Mouse (Mus musculus): Measurements from ENCODE around the gene Fbxl15. TPM values are rescaled to one million over a fixed set of nuclear protein-coding genes. Genes with fewer than 3 reads are reported as not detected.
A peak's percentile ranks its signal among the peaks of the same experiment; 100 is the strongest.

Gene Fbxl15
- polyA plus RNA-seq, 1 experiment from 2014 or later, result 55.6 TPM

- 20% methylated on average over 18 of the region's 18 CpGs for WGBS
- Histone ChIP-seq H3K27me3 (replicated peaks; ENCODE audit: control insufficient read depth, insufficient read depth, low read length) (peaks cover 27% of the 10 kb centered on the region), H3K4me2 (ENCODE audit: low read length) (no peak overlapping the region), H3K4me3 (ENCODE audit: low read length) (no peak overlapping the region), H3K9ac (ENCODE audit: low read depth, low read length) (no peak overlapping the region), H3K27ac (ENCODE audit: low read depth, low read length) (no peak overlapping the region), H3K36me3 (ENCODE audit: control insufficient read depth, insufficient read depth, low read length) (peaks cover 22% of the 10 kb centered on the region), H3K4me1 (ENCODE audit: control insufficient read depth, insufficient read depth, low read depth, low read length) (peaks cover 30% of the 10 kb centered on the region), H3K9me3 (ENCODE audit: control insufficient read depth, low read length) (no peaks in the 10 kb centered on the region)
- ATAC-seq, result no peak
Measured at GRCm38 (mm10) chr19:46314151-46314601, 13.8 kb upstream of the Fbxl15 start.

GRCm38 (mm10) chr19:46314872-46315742 lies 12.9 kb upstream of the Fbxl15 start:
- Histone ChIP-seq H3K4me3 (ENCODE audit: low read length) (no peak overlapping the region), H3K9ac (ENCODE audit: low read depth, low read length) (no peak overlapping the region), H3K27me3 (replicated peaks; ENCODE audit: control insufficient read depth, insufficient read depth, low read length) (peaks cover 27% of the 10 kb centered on the region), H3K27ac (ENCODE audit: low read depth, low read length) (no peak overlapping the region), H3K4me2 (ENCODE audit: low read length) (no peak overlapping the region; the same call in 1 of the 2 replicates), H3K36me3 (ENCODE audit: control insufficient read depth, insufficient read depth, low read length) (peaks cover 22% of the 10 kb centered on the region), H3K4me1 (ENCODE audit: control insufficient read depth, insufficient read depth, low read depth, low read length) (peaks cover 35% of the 10 kb centered on the region), H3K9me3 (ENCODE audit: control insufficient read depth, low read length) (no peaks in the 10 kb centered on the region)
- ATAC-seq, result no peak
- 50% methylated on average over 14 of the region's 14 CpGs for WGBS

GRCm38 (mm10) chr19:46315752-46316610 lies 12.0 kb upstream of the Fbxl15 start:
- H3K36me3 ChIP-seq (ENCODE audit: control insufficient read depth, insufficient read depth, low read length), result peaks cover 22% of the 10 kb centered on the region
- ATAC-seq, result no peak
- peaks cover 35% of the 10 kb centered on the region for H3K4me1 ChIP-seq (ENCODE audit: control insufficient read depth, insufficient read depth, low read depth, low read length)
- peaks cover 27% of the 10 kb centered on the region for H3K27me3 ChIP-seq (replicated peaks; ENCODE audit: control insufficient read depth, insufficient read depth, low read length)
- H3K9ac ChIP-seq (ENCODE audit: low read depth, low read length), result peak overlapping the region; percentile 71
- H3K4me3 ChIP-seq (ENCODE audit: low read length), result peak overlapping the region; percentile 55
- peak overlapping the region; percentile 84 for H3K4me2 ChIP-seq (ENCODE audit: low read length)
- H3K27ac ChIP-seq (ENCODE audit: low read depth, low read length), result no peak overlapping the region
- no peaks in the 10 kb centered on the region for H3K9me3 ChIP-seq (ENCODE audit: control insufficient read depth, low read length)
- 47% methylated on average over 12 of the region's 12 CpGs for WGBS

DNA sequence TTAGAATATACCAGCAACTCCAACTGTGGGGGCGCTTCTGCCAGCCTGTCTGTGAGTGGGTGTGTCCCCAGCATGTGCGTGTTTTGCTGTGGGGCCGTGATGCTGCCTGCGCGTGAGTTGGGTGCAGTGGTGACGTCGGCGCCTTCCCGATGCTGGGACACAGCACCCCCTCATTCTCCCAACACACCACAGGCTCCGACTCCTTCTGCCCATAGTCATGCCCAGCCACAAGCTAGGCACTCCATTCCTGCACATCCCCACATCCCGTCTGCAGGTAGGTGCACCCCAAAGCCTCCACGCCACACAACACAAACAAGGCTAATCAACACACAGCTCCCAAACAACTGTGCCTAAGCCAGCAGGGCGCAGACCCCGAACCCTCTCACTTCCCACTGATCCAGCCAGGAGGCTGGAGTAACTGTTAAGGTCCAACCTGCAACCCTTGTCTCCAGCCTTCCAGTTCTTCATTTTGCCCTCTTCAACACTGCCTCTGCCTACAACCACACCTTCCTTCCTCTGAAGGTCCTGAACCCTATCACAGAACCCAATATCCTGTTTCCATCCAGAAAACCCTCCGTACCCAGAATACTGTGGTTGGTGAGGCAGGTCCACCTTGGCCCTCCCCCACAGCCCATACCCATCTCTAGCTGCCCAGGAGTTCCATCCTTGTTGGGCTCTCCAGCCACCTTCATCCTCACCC lies 11.0 kb upstream of the Fbxl15 start:
- H3K9me3 ChIP-seq (ENCODE audit: control insufficient read depth, low read length), result no peaks in the 10 kb centered on the region
- H3K9ac ChIP-seq (ENCODE audit: low read depth, low read length), result peak overlapping the region; percentile 71
- peak overlapping the region; percentile 55 for H3K4me3 ChIP-seq (ENCODE audit: low read length)
- ATAC-seq, result no peak
- H3K4me1 ChIP-seq (ENCODE audit: control insufficient read depth, insufficient read depth, low read depth, low read length), result peaks cover 46% of the 10 kb centered on the region
- peaks cover 15% of the 10 kb centered on the region for H3K36me3 ChIP-seq (ENCODE audit: control insufficient read depth, insufficient read depth, low read length)
- H3K27ac ChIP-seq (ENCODE audit: low read depth, low read length), result peak overlapping the region; percentile 77
- peaks cover 27% of the 10 kb centered on the region for H3K27me3 ChIP-seq (replicated peaks; ENCODE audit: control insufficient read depth, insufficient read depth, low read length)
- WGBS, result 28% methylated on average over 15 of the region's 15 CpGs
- peak overlapping the region; percentile 84 for H3K4me2 ChIP-seq (ENCODE audit: low read length)

DNA sequence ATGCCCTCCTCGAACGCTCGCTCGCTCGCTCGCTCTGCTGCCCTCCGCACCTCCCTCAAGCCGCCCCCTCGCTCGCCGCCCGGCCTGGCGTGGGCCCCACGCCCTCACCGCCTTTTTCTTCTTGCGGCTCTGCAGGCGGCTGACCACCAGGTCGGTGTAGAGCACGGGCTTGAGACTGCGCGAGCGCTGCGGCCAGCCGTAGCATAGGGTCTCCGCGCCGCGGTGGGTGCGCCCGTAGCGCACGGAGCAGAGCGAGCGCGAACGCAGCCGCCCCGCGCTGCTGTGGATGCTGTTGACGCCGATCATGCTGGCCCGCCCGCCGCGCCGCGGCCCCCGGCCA lies 10.5 kb upstream of the Fbxl15 start:
- Histone ChIP-seq H3K27me3 (replicated peaks; ENCODE audit: control insufficient read depth, insufficient read depth, low read length) (peaks cover 27% of the 10 kb centered on the region), H3K27ac (ENCODE audit: low read depth, low read length) (peak overlapping the region; percentile 77), H3K4me1 (ENCODE audit: control insufficient read depth, insufficient read depth, low read depth, low read length) (peaks cover 51% of the 10 kb centered on the region), H3K9me3 (ENCODE audit: control insufficient read depth, low read length) (no peaks in the 10 kb centered on the region), H3K4me2 (ENCODE audit: low read length) (peak overlapping the region; percentile 84), H3K36me3 (ENCODE audit: control insufficient read depth, insufficient read depth, low read length) (peaks cover 11% of the 10 kb centered on the region), H3K4me3 (ENCODE audit: low read length) (peak overlapping the region; percentile 55), H3K9ac (ENCODE audit: low read depth, low read length) (peak overlapping the region; percentile 71)
- WGBS, result 1% methylated on average over 39 of the region's 48 CpGs
- ATAC-seq, result peak; percentile 37

- Histone ChIP-seq H3K36me3 (ENCODE audit: control insufficient read depth, insufficient read depth, low read length) (peaks cover 7% of the 10 kb centered on the region), H3K27ac (ENCODE audit: low read depth, low read length) (peak overlapping the region; percentile 77), H3K9me3 (ENCODE audit: control insufficient read depth, low read length) (no peaks in the 10 kb centered on the region), H3K27me3 (replicated peaks; ENCODE audit: control insufficient read depth, insufficient read depth, low read length) (peaks cover 27% of the 10 kb centered on the region), H3K9ac (ENCODE audit: low read depth, low read length) (peak overlapping the region; percentile 71), H3K4me3 (ENCODE audit: low read length) (peak overlapping the region; percentile 55), H3K4me2 (ENCODE audit: low read length) (peak overlapping the region; percentile 84), H3K4me1 (ENCODE audit: control insufficient read depth, insufficient read depth, low read depth, low read length) (peaks cover 56% of the 10 kb centered on the region)
- peak; percentile 61 for ATAC-seq
- WGBS, result 1% methylated on average over 40 of the region's 42 CpGs
Measured at GRCm38 (mm10) chr19:46318031-46318471, 9.9 kb upstream of the Fbxl15 start.

- WGBS, result 11% methylated on average over 15 of the region's 16 CpGs
- Histone ChIP-seq H3K36me3 (ENCODE audit: control insufficient read depth, insufficient read depth, low read length) (peaks cover 5% of the 10 kb centered on the region; the same call in 1 of the 2 replicates), H3K9ac (ENCODE audit: low read depth, low read length) (peak overlapping the region; percentile 19; the same call in 1 of the 2 replicates), H3K4me2 (ENCODE audit: low read length) (peak overlapping the region; percentile 84), H3K4me3 (ENCODE audit: low read length) (peak overlapping the region; percentile 55), H3K27ac (ENCODE audit: low read depth, low read length) (peak overlapping the region; percentile 63), H3K27me3 (replicated peaks; ENCODE audit: control insufficient read depth, insufficient read depth, low read length) (peaks cover 25% of the 10 kb centered on the region), H3K4me1 (ENCODE audit: control insufficient read depth, insufficient read depth, low read depth, low read length) (peaks cover 63% of the 10 kb centered on the region), H3K9me3 (ENCODE audit: control insufficient read depth, low read length) (no peaks in the 10 kb centered on the region)
- peak; percentile 35 for ATAC-seq
Measured at GRCm38 (mm10) chr19:46318586-46319378, 9.2 kb upstream of the Fbxl15 start.

- H3K9me3 ChIP-seq (ENCODE audit: control insufficient read depth, low read length), result no peaks in the 10 kb centered on the region
- H3K4me2 ChIP-seq (ENCODE audit: low read length), result no peak overlapping the region
- no peak for ATAC-seq
- H3K9ac ChIP-seq (ENCODE audit: low read depth, low read length), result no peak overlapping the region
- H3K27ac ChIP-seq (ENCODE audit: low read depth, low read length), result no peak overlapping the region; the same call in 1 of the 2 replicates
- 83% methylated on average over 8 of the region's 8 CpGs for WGBS
- H3K4me3 ChIP-seq (ENCODE audit: low read length), result no peak overlapping the region
- H3K27me3 ChIP-seq (replicated peaks; ENCODE audit: control insufficient read depth, insufficient read depth, low read length), result peaks cover 16% of the 10 kb centered on the region
- H3K36me3 ChIP-seq (ENCODE audit: control insufficient read depth, insufficient read depth, low read length), result 0 out of 2 replicates have a peak, but pooled peaks cover 2% of the 10 kb centered on the region
- H3K4me1 ChIP-seq (ENCODE audit: control insufficient read depth, insufficient read depth, low read depth, low read length), result peaks cover 77% of the 10 kb centered on the region
Measured at GRCm38 (mm10) chr19:46320076-46320785, 7.8 kb upstream of the Fbxl15 start.

Data from hindbrain, embryonic 16.5 days (tissue).